Mouse (Mus musculus) heart, postnatal 0 days (tissue): Measurements from ENCODE around the gene Tbxas1.

Source experiments
- CTCF ChIP-seq: IDR thresholded peaks from 2 replicates; pipeline ENCODE4 v1.5.1; 2016; ENCODE audit warnings: antibody characterized with exemption, control low read depth, low read depth
- EP300 ChIP-seq: IDR thresholded peaks from 2 replicates; pipeline ENCODE4 v1.6.1; 2016; ENCODE audit warnings: antibody characterized with exemption, low read depth

DNA sequence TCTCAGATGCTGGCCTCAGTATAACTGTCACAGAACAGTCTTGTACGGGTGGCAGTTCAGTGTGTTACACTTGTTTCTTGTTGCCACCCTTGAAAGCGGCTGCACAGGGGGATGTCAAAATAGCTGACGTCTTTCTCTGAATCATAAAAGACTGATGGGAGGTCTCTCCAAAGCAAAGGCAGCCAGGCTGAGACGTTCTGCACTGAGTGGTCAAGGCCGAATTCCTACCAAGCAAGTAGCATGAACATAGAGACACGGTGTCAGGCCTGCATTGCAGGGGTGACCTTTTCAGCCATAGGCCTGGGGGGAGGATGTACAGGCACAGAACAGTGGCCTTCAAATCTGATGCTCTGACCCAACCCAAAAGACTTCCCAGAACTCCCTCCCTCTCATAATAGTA, 30.8 kb downstream of the Tbxas1 start:
- TF ChIP-seq CTCF (no peak), EP300 (no peak)
